Mouse (Mus musculus) cortical plate, adult 2 months (tissue): Measurements from ENCODE around the gene Cbx2.

ENCODE experiments used
- CTCF ChIP-seq: fragments of 200-500 bp; IDR thresholded peaks from 2 replicates; pipeline ENCODE4 v1.5.1; 2011; ENCODE audit warnings: mild to moderate bottlenecking, control low read depth, low read length; ENCODE audit not compliant: insufficient read depth; ENCODE audit errors: extremely low read depth
- POLR2A ChIP-seq: fragments of 200-500 bp; IDR thresholded peaks from 2 replicates; pipeline ENCODE4 v1.6.1; 2011; ENCODE audit warnings: mild to moderate bottlenecking, low read length, control low read depth; ENCODE audit not compliant: insufficient read depth; ENCODE audit errors: extremely low read depth

DNA sequence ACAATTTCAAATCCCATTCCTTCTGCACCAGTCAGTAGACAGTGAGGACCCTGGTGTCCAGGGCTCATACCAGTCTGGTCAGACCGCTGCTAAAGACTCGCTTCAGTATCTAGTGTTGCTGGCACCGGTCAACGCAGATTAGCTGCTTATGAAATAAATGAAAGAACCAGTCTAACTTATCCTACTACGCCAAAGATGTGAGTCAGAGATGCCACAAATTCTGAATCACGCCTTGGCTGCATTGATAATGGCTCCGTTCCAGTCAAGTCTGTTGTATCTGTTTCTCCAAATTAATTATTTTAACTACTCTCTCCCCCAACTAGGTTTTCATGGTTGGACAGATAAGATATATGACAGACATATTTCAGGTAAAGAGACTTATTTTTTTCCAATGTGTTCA is 1.6 kb upstream of the Cbx2 start:
- TF ChIP-seq POLR2A (no peak), CTCF (no peak)
